Mouse (Mus musculus) ES-E14 (cell line): ENCODE data around the gene Rnf169.

Experiments used
- MAFK ChIP-seq: IDR thresholded peaks from 2 replicates; pipeline ENCODE4 v1.6.1; 2014; ENCODE audit warnings: mild to moderate bottlenecking, low read depth, low read length, inconsistent platforms; ENCODE audit not compliant: insufficient read depth
- ZNF384 ChIP-seq: IDR thresholded peaks from 2 replicates; pipeline ENCODE4 v1.6.1; 2012; ENCODE audit warnings: low read depth, low read length, inconsistent platforms

- TF ChIP-seq ZNF384 (no peak), MAFK (no peak)
Measured at GRCm38 (mm10) chr7:99889175-99889880, 90.9 kb downstream of the Rnf169 start.
